Mouse (Mus musculus): ENCODE measurements around the gene Cradd. TPM values are rescaled to one million over a fixed set of nuclear protein-coding genes. Genes with fewer than 3 reads are reported as not detected.

Cradd gene
- polyA plus RNA-seq, 1 experiment from 2014 or later, result 12.2 TPM

DNA sequence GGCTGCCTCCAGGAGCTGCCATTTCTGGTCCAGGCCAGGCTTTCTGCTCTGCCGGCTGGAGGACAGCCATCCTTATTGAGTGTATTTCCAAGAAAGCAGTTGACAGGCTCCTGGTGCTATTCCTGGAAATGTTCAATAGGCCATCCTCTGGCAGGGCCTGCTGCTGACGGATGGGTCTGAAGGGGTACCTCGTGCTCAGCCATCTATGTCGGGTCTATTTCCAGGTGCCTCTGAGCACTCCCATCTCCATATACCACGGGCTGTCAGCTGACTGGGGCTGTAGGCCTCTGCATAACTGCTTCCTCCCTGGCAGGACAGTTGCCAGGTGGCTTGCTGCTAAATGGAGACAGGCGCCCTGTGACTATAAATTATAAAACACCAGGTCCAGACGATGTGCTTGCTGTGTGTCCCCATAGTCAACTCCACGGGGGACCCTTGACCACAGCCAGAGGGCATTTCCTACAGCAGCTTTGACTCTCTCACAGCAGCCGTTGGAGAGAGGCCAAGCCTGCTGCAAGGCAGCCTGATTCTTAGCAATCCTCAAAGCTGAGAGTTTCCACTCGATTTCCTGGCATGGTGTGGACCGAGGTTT, 181.0 kb downstream of the Cradd start:
- no peaks in the 10 kb centered on the region for H3K9me3 ChIP-seq
- H3K36me3 ChIP-seq, result no peaks in the 10 kb centered on the region
- WGBS, result 17% methylated on average over 11 of the region's 11 CpGs
- H3K9ac ChIP-seq (replicated peaks), result no peak overlapping the region
- H3K27ac ChIP-seq, result peak overlapping the region; percentile 59
- no peak overlapping the region for H3K4me3 ChIP-seq (replicated peaks)
- H3K4me2 ChIP-seq, result no peak overlapping the region
- H3K4me1 ChIP-seq (replicated peaks), result peaks cover 45% of the 10 kb centered on the region
- ATAC-seq (ENCODE audit: insufficient number of reproducible peaks, insufficient read depth, low FRiP score, low TSS enrichment, low read depth), result peak; percentile 79; the same call in 1 of the 2 replicates
- no peaks in the 10 kb centered on the region; the same call in 1 of the 2 replicates for H3K27me3 ChIP-seq

DNA sequence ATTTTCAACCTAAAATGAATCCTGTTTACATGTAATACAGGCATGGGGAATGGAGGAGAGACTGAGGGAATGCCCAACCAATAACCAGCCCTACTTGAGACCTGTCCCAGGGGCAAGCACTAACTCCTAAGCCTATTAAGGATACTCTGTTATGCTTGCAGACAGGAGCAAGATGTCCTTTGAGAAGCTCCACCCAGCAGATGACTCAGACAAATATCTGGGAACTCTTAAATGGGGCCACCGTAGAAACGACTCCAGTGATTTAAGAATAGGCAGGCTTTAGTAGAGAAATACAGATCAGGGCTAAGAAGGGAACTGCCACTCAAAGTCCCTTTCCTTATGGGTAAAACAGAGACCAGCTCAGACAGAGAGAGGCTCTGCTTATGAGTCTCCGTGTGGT, 182.9 kb downstream of the Cradd start:
- 61% methylated on average over 3 of the region's 3 CpGs for WGBS
- no peak overlapping the region for H3K27ac ChIP-seq
- no peaks in the 10 kb centered on the region for H3K9me3 ChIP-seq
- ATAC-seq (ENCODE audit: insufficient number of reproducible peaks, insufficient read depth, low FRiP score, low TSS enrichment, low read depth), result no peak
- H3K4me1 ChIP-seq (replicated peaks), result peaks cover 37% of the 10 kb centered on the region
- H3K36me3 ChIP-seq, result no peaks in the 10 kb centered on the region
- H3K4me2 ChIP-seq, result no peak overlapping the region
- no peak overlapping the region for H3K4me3 ChIP-seq (replicated peaks)
- no peak overlapping the region for H3K9ac ChIP-seq (replicated peaks)
- no peaks in the 10 kb centered on the region for H3K27me3 ChIP-seq

DNA sequence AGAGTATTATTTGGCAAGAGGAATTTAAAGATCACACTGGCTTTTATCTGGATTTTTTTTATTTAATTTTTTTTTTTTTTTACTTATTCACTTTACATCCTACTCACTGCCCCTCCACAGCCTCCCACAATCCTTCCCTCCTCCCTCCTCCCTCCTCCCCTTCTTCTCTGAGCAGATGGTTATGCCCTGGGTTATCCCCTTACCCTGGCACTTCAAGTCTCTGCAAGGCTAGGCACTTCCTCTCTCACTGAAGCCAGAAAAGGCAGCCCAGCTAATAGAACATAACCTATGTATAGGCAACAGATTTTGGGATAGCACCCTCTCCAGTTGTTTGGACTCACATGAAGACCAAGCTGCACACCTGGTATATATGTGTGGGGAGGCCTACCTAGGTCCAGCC, 183.7 kb downstream of the Cradd start:
- no peak for ATAC-seq (ENCODE audit: insufficient number of reproducible peaks, insufficient read depth, low FRiP score, low TSS enrichment, low read depth)
- H3K4me1 ChIP-seq (replicated peaks), result peaks cover 30% of the 10 kb centered on the region
- H3K27ac ChIP-seq, result no peak overlapping the region

DNA sequence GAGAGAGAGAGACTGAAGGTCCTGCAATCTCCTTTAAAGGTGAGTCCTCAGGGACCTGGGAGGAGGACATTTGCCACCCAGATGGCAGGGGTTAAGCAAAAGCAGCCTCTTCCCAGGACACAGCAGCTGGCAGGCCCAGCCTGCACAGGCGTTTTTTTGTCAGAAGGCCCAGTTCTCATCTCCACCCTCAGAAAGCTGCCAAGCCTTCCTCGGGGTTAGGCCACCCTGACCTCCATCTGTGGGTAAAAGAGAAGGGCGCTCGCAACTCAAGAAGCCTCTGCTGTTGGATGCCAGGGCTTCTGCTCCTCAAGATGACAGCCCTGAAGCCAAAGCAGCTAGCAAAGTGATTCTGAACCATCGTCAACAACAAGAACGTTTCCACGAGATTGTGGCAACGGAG, 184.3 kb downstream of the Cradd start:
- Histone ChIP-seq H3K4me3 (replicated peaks) (no peak overlapping the region), H3K36me3 (no peaks in the 10 kb centered on the region), H3K9me3 (no peaks in the 10 kb centered on the region), H3K27me3 (no peaks in the 10 kb centered on the region), H3K4me2 (no peak overlapping the region), H3K4me1 (replicated peaks) (peaks cover 27% of the 10 kb centered on the region), H3K27ac (no peak overlapping the region), H3K9ac (replicated peaks) (no peak overlapping the region)
- no peak for ATAC-seq (ENCODE audit: insufficient number of reproducible peaks, insufficient read depth, low FRiP score, low TSS enrichment, low read depth)
- WGBS, result 65% methylated on average over 8 of the region's 8 CpGs

More for the DNA sequence above, 183.7 kb downstream of the Cradd start:
- Histone ChIP-seq H3K4me3 (replicated peaks) (no peak overlapping the region), H3K9ac (replicated peaks) (no peak overlapping the region), H3K36me3 (no peaks in the 10 kb centered on the region), H3K27me3 (no peaks in the 10 kb centered on the region), H3K9me3 (no peaks in the 10 kb centered on the region), H3K4me2 (no peak overlapping the region)

DNA sequence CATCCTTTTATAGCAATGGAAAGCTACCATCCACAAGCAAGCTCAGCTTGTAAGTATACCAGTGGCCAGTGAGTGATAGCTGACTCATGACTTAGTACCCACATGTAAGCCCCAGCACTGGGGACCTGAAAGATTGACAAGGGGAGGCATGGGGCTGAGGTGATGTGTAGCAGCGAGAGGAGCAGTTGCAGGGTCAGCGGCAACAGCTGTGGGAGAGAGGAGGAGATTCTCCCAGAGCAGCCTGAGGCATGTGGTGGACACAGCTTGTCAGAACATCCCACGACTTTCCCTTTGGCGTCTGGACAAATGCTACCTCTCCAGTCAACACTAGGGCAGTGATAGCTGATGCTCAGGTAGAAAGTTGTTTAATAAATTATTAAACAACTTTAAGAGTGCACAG, 190.9 kb downstream of the Cradd start:
- Histone ChIP-seq H3K4me2 (no peak overlapping the region), H3K4me1 (replicated peaks) (no peaks in the 10 kb centered on the region), H3K9ac (replicated peaks) (no peak overlapping the region), H3K36me3 (no peaks in the 10 kb centered on the region), H3K9me3 (no peaks in the 10 kb centered on the region), H3K4me3 (replicated peaks) (no peak overlapping the region), H3K27ac (no peak overlapping the region), H3K27me3 (no peaks in the 10 kb centered on the region)
- 74% methylated on average over 4 of the region's 4 CpGs for WGBS
- no peak for ATAC-seq (ENCODE audit: insufficient number of reproducible peaks, insufficient read depth, low FRiP score, low TSS enrichment, low read depth)

Other genes with a start within 250 kb of the Cradd start
- gene Socs2, start 93.0 kb upstream of the Cradd start, polyA plus RNA-seq (2016; fragmentation: Nextera tagmentation; extraction: Ambion mirVana), result 61.3 and 72.4 TPM in 2 replicates
- 324 and 333 TPM in 2 replicates for gene Mrpl42, start 177.8 kb upstream of the Cradd start, polyA plus RNA-seq (2016; fragmentation: Nextera tagmentation; extraction: Ambion mirVana)
- gene Ube2n, start 191.0 kb upstream of the Cradd start, polyA plus RNA-seq (2016; fragmentation: Nextera tagmentation; extraction: Ambion mirVana), result 326 and 351 TPM in 2 replicates
- 111 and 120 TPM in 2 replicates for gene Nudt4, start 240.0 kb upstream of the Cradd start, polyA plus RNA-seq (2016; fragmentation: Nextera tagmentation; extraction: Ambion mirVana)